Mouse (Mus musculus): ENCODE results near the gene Cxcl14.

DNA sequence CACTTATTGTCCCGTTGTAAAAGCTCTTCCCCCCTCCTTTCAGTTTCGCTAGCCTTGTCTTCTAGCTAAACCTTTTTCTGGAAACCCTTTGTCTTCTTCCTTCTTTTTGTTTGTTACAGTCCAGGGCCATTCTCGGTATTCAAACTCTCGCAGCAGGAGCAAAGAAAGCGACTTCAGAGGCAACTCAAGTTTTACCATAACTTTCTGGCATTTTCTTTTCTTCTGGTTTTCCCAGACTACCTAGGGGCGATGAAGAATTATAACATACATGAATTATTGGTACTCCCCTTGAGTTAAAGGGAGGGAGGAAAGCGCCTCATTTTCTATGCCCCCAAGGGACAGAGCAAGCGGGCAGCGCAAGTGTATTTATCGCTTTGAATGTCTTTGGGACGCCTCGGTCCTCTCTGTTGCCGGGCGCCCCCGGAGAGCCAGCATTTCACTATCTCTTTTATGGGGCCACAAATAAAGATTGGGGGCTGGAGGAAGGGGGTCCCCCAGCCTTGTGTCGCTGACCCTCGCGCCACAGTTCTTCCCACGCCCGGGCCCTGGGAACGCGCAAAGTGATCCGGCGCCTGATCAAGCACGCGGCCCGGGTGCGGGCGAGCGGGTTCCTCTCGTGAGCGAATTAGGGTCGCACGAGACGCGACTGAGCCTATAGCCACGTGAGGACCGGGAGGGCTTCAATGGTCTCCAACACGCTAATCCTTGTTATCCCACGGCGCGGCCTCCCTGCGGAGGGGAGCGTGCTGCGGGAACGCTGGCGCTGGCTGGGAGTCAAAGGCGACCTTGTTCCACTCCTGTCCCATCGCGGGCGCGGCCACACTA is 37.9 kb downstream of the Cxcl14 start:
- TF ChIP-seq CTCF (IDR thresholded peaks at IDR 0.05) (no peak), EP300 (IDR thresholded peaks at IDR 0.05) (no peak)

All from lung, postnatal 0 days (tissue).